Mouse (Mus musculus): ENCODE measurements around the gene Pacsin3. TPM values are rescaled to one million over a fixed set of nuclear protein-coding genes. Genes with fewer than 3 reads are reported as not detected.

Gene Pacsin3
- total RNA-seq, 2 experiments from 2014 or later: 15.3 to 22.4 TPM

- DNase-seq: no peak
- intact Hi-C loops (cut with DNase I): no loop called here
Observed at GRCm38 (mm10) chr2:91299156-91299555, 43.4 kb downstream of the Pacsin3 start.

DNA sequence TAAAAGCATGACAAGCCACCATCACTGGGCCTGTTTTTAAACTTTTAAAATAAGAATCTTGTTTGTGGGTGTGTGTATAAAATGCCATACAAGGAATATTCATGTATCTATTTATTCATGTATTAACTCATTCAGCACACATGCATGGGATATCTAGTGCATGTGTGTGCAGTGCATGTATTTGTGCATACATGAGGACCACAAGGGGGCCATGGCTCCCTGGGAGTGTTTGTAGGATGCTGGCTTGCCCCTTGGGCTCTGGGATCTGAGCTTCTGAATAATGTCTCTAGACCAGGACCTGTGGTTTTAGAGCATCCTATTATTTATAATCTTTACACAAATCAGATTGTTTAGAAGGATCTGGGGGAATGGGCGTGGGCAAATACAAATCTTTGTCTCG lies 45.0 kb downstream of the Pacsin3 start:
- DNase-seq: no peak
- intact Hi-C loops (cut with DNase I): no loop called here

GRCm38 (mm10) chr2:91301836-91302235 lies 46.1 kb downstream of the Pacsin3 start:
- intact Hi-C loops (cut with DNase I): no loop called here

GRCm38 (mm10) chr2:91302845-91303244 lies 47.1 kb downstream of the Pacsin3 start:
- intact Hi-C loops (cut with DNase I): no loop called here
- DNase-seq: no peak

More at GRCm38 (mm10) chr2:91301836-91302235, 46.1 kb downstream of the Pacsin3 start:
- DNase-seq: no peak

- intact Hi-C loops (cut with DNase I): no loop called here
- no peak for DNase-seq
Observed at GRCm38 (mm10) chr2:91305926-91306325, 50.2 kb downstream of the Pacsin3 start.

GRCm38 (mm10) chr2:91306589-91306988 lies 50.8 kb downstream of the Pacsin3 start:
- no peak for DNase-seq
- intact Hi-C loops (cut with DNase I): no loop called here

- intact Hi-C loops (cut with DNase I): no loop called here
Observed at GRCm38 (mm10) chr2:91308680-91309079, 52.9 kb downstream of the Pacsin3 start.

DNA sequence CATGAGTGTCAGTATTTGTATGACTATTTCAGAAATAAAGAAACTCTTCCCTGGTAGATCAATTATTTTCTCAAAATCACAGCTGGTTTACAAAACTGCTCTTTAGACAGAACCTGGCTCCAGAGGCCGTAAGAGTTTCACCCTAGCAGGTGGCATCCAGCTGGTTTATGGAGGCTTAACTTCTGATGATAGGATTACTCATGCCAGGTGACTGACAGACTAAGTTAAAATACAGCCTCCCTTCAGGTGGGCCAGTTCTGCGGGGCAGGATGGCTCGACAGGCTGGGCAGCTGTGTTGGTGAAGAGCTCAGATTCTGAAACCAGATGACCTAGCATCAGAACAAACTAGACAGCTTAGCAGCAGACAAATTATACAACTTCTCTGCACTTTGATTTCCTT lies 53.8 kb downstream of the Pacsin3 start:
- intact Hi-C loops (cut with DNase I): no loop called here
- no peak for DNase-seq

More at GRCm38 (mm10) chr2:91308680-91309079, 52.9 kb downstream of the Pacsin3 start:
- DNase-seq: no peak

- no peak for DNase-seq
- intact Hi-C loops (cut with DNase I): no loop called here
Observed at GRCm38 (mm10) chr2:91312578-91313311, 57.0 kb downstream of the Pacsin3 start.

GRCm38 (mm10) chr2:91314184-91314583 lies 58.4 kb downstream of the Pacsin3 start:
- DNase-seq: no peak
- intact Hi-C loops (cut with DNase I): no loop called here

Other genes with a start within 250 kb of the Pacsin3 start
- not detected for gene Rapsn, start 220.3 kb upstream of the Pacsin3 start, total RNA-seq (2021)
- 100 to 1,000 TPM; 190 to 192 TPM for gene Psmc3, start 201.9 kb upstream of the Pacsin3 start, total RNA-seq (2021)
- 10 to 100 TPM; 30.6 to 41.6 TPM for gene Slc39a13, start 185.5 kb upstream of the Pacsin3 start, total RNA-seq (2021)
- gene Spi1, start 173.6 kb upstream of the Pacsin3 start, total RNA-seq (2021): 1 to 10 TPM; 3.0 to 3.2 TPM
- gene Mybpc3, start 137.8 kb upstream of the Pacsin3 start, total RNA-seq (2021): not detected
- 100 to 1,000 TPM; 125 to 135 TPM for gene Madd, start 72.1 kb upstream of the Pacsin3 start, total RNA-seq (2021)
- 1 to 10 TPM; 1.1 to 1.4 TPM for gene Nr1h3, start 53.1 kb upstream of the Pacsin3 start, total RNA-seq (2021)
- 10 to 100 TPM; 38.4 to 43.1 TPM for gene Acp2, start 53.1 kb upstream of the Pacsin3 start, total RNA-seq (2021)
- 10 to 100 TPM; 12.3 to 12.8 TPM for gene Ddb2, start 19.0 kb upstream of the Pacsin3 start, total RNA-seq (2021)
- 10 to 100 TPM; 53.9 to 59.8 TPM for gene Arfgap2, start 9.0 kb downstream of the Pacsin3 start, total RNA-seq (2021)
- 100 to 1,000 TPM; 106 to 109 TPM for gene 1110051M20Rik, start 188.8 kb downstream of the Pacsin3 start, total RNA-seq (2021)
- gene Lrp4, start 201.6 kb downstream of the Pacsin3 start, total RNA-seq (2021): 10 to 100 TPM; 14.4 to 15.4 TPM